Mouse (Mus musculus) spleen, adult 2 months (tissue): ENCODE data around the gene Lap3.

Experiments used
- CTCF ChIP-seq: fragments of 200-500 bp; IDR thresholded peaks from 2 replicates; pipeline ENCODE4 v1.5.1; 2011; ENCODE audit warnings: mild to moderate bottlenecking, inconsistent platforms; ENCODE audit not compliant: insufficient read depth, insufficient read length, insufficient replicate concordance; ENCODE audit errors: extremely low read depth
- POLR2A ChIP-seq: fragments of 200-500 bp; IDR thresholded peaks from 2 replicates; pipeline ENCODE4 v1.6.1; 2011; ENCODE audit warnings: low read depth, low read length, inconsistent platforms

DNA sequence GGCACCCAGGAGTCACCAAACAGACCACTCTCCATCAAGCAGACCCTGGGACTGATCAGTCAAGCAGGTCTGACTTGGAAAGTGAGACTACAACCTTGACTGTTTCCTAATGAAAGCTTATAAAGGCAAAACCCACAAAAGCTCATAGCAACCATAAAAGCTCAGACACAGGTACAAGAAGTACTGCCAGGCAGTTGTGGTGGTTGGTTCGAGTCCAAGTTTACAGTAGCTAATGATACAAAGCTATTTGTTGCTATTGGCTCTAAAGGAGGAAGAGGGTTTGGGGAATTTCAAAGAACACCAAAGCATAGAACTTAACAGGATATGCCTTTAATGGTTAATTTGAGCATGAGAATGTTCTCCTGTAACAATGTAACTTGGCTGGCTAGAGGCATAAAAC, 9.5 kb upstream of the Lap3 start:
- TF ChIP-seq CTCF (no peak), POLR2A (no peak)
